Comparison of ENCODE assay signal across 10 mouse cellular contexts in the genomic region with DNA sequence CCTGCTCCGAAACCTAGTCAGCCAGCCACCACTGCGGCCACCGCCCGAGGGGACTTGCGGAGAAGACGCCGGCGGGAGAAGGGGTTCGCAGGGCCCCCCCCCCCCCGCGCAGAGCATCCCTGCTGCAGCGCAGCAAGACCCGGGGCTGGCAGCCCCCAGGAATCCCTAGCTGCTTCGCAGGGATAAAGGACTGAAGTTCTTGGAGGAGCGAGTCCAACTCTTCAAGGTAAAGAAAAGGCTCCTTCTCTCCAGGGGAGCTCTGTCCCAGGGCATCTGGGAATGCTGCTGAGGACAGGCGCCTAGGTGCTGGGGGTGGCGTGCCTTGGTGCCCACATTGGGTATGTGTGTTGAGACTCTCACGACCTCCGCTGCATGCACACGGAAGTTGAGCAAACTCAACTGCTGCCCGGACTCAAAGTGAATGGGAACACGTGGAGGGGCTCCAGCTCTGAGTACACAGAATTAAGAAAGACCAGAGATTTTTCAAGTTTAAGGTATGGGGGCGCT. TPM values are rescaled to one million over a fixed set of nuclear protein-coding genes. Genes with fewer than 3 reads are reported as not detected.
A peak's percentile ranks its signal among the peaks of the same experiment; 100 is the strongest.
DNase-seq lines count a peak whose midpoint lies in the region; ATAC-seq lines count a peak whose summit lies in the region.
"Had no signal": no experiment of that assay in that cellular context is flagged by ENCODE, and none has a peak within 500 bp of the region (broad histone marks: within the 10 kb centered on the region; RNA-seq: fewer than 3 reads in every experiment).

Gene Acan (plus strand): TSS at position 101 of the 507 bp plus-strand sequence.

- H3K27me3 ChIP-seq in heart, embryonic 15.5 days: peaks cover 73% of the 10 kb centered on the region
- H3K27me3 ChIP-seq in forebrain, embryonic 16.5 days (replicated peaks; ENCODE audit: control insufficient read depth, insufficient read depth, low read length): peaks cover 50% of the 10 kb centered on the region
- peaks cover 66% of the 10 kb centered on the region for H3K27me3 ChIP-seq in midbrain, embryonic 12.5 days

- no peak within 1 kb of the TSS for H3K27ac ChIP-seq in heart, embryonic 15.5 days
- no peak within 1 kb of the TSS for H3K27ac ChIP-seq in forebrain, embryonic 16.5 days (ENCODE audit: low read length)
- H3K27ac ChIP-seq in midbrain, embryonic 12.5 days (replicated peaks): no peak within 1 kb of the TSS
- H3K27ac ChIP-seq: macrophage had no signal

- no peak for ATAC-seq in heart, embryonic 15.5 days (replicated peaks; ENCODE audit: insufficient number of reproducible peaks, insufficient read depth, low FRiP score, low read depth)
- peak; percentile 20; the same call in 1 of the 2 replicates for ATAC-seq in forebrain, embryonic 16.5 days
- no peak for ATAC-seq in midbrain, embryonic 12.5 days (ENCODE audit: low FRiP score, low read depth)
- ATAC-seq in activated CD4-positive, CD25-positive, alpha-beta regulatory T cell, adult 4 months: no peak
- no peak for ATAC-seq in megakaryocyte progenitor cell, adult 5-6 weeks (replicated peaks; ENCODE audit: poor library complexity)

- 1% methylated on average over 22 of the region's 23 CpGs for WGBS in heart, embryonic 15.5 days
- WGBS in forebrain, embryonic 16.5 days: under 1% methylated on average over 23 of the region's 23 CpGs
- WGBS in midbrain, embryonic 12.5 days: 1% methylated on average over 22 of the region's 23 CpGs

- H3K4me2 ChIP-seq in heart, embryonic 15.5 days: peak within 1 kb of the TSS; percentile 91
- H3K4me2 ChIP-seq in forebrain, embryonic 16.5 days (ENCODE audit: low read length): peak within 1 kb of the TSS; percentile 96
- H3K4me2 ChIP-seq in midbrain, embryonic 12.5 days (replicated peaks): peak within 1 kb of the TSS; percentile 98

- DNase-seq in heart, postnatal 36 days: no peak
- peak; percentile 45 for DNase-seq in R1 (ENCODE audit: low read depth, low spot score)
- DNase-seq in spleen, postnatal 10 days (ENCODE audit: low spot score in 2 of 2): no peak

- H3K4me3 ChIP-seq in heart, embryonic 15.5 days: peak within 1 kb of the TSS; percentile 52
- H3K4me3 ChIP-seq in forebrain, embryonic 16.5 days (replicated peaks; ENCODE audit: low read length): peak within 1 kb of the TSS; percentile 52
- peak within 1 kb of the TSS; percentile 55 for H3K4me3 ChIP-seq in midbrain, embryonic 12.5 days

- no peaks in the 10 kb centered on the region for H3K9me3 ChIP-seq in heart, embryonic 15.5 days (replicated peaks)
- H3K9me3 ChIP-seq in forebrain, embryonic 16.5 days (ENCODE audit: control insufficient read depth, low read length): no peaks in the 10 kb centered on the region
- no peaks in the 10 kb centered on the region for H3K9me3 ChIP-seq in midbrain, embryonic 12.5 days

- intact Hi-C loops in heart, postnatal 36 days (cut with DNase I): no loop called here

- no peaks in the 10 kb centered on the region for H3K36me3 ChIP-seq in heart, embryonic 15.5 days
- H3K36me3 ChIP-seq in forebrain, embryonic 16.5 days (ENCODE audit: control insufficient read depth, insufficient read depth): no peaks in the 10 kb centered on the region
- no peaks in the 10 kb centered on the region for H3K36me3 ChIP-seq in midbrain, embryonic 12.5 days

- H3K9ac ChIP-seq in heart, embryonic 15.5 days: peak within 1 kb of the TSS; percentile 43; the same call in 1 of the 2 replicates
- H3K9ac ChIP-seq in forebrain, embryonic 16.5 days (replicated peaks; ENCODE audit: low read depth, low read length): peak within 1 kb of the TSS; percentile 53
- H3K9ac ChIP-seq in midbrain, embryonic 12.5 days (replicated peaks): peak within 1 kb of the TSS; percentile 54

- peaks cover 13% of the 10 kb centered on the region for H3K4me1 ChIP-seq in heart, embryonic 15.5 days (replicated peaks)
- H3K4me1 ChIP-seq in forebrain, embryonic 16.5 days (replicated peaks; ENCODE audit: control insufficient read depth, insufficient read depth, low read length): peaks cover 16% of the 10 kb centered on the region
- H3K4me1 ChIP-seq in midbrain, embryonic 12.5 days: peaks cover 15% of the 10 kb centered on the region

RNA-seq across cellular contexts. Expression of gene Acan, which starts in this region (rescaled TPM):
- 2.7 and 4.7 TPM in 2 replicates for polyA plus RNA-seq in heart, embryonic 15.5 days (2015; fragmentation: Nextera tagmentation; extraction: Ambion mirVana)
- under 1 TPM; 0.14 to 0.19 TPM for total RNA-seq in heart, postnatal 36 days (2021)
- 0.10 and 1.1 TPM in 2 replicates for polyA plus RNA-seq in forebrain, embryonic 16.5 days (2015; fragmentation: Nextera tagmentation; extraction: Ambion mirVana)
- 0.26 and 0.77 TPM in 2 replicates for polyA plus RNA-seq in midbrain, embryonic 12.5 days (2016; fragmentation: Nextera tagmentation; extraction: Ambion mirVana)
- polyA plus RNA-seq in activated CD4-positive, CD25-positive, alpha-beta regulatory T cell, adult 4 months (2017; shearing (Covaris generic)): not detected
- not detected in 2 replicates for total RNA-seq in megakaryocyte progenitor cell, adult 5-6 weeks (2015)
- total RNA-seq in megakaryocyte progenitor cell, adult 5-6 weeks (2017): not detected in 2 replicates
- total RNA-seq: CH12.LX had no signal
- polyA plus RNA-seq: macrophage had no signal
